Mouse (Mus musculus): Measurements from ENCODE around the gene Zcchc13.
"Not testable (repeated sequence)": the region's sequence is repeated elsewhere in the genome, so short reads cannot be mapped to it uniquely, and the experiment has no call there.

Zcchc13 gene

GRCm38 (mm10) chrX:103628890-103629289 is 1.5 kb upstream of the Zcchc13 start:
- ChIA-PET CTCF (no interaction called here), POLR2A (no interaction called here)

GRCm38 (mm10) chrX:103633895-103634294 is 3.5 kb downstream of the Zcchc13 start:
- CTCF ChIA-PET: no interaction called here
- POLR2A ChIA-PET: no interaction called here

- POLR2A ChIA-PET: interaction anchor here in 2 of 4 experiments (0.7 kb wide), 2 partner anchors 9 to 1039 kb away, joined by 3 to 14 read pairs; no protein-coding TSS in a partner anchor
- CTCF ChIA-PET: no interaction called here
Observed at GRCm38 (mm10) chrX:103636021-103636420, 5.6 kb downstream of the Zcchc13 start.

- ChIA-PET CTCF (no interaction called here), POLR2A (no interaction called here)
Observed at GRCm38 (mm10) chrX:103638566-103638965, 8.2 kb downstream of the Zcchc13 start.

GRCm38 (mm10) chrX:103644301-103644700 is 13.9 kb downstream of the Zcchc13 start:
- CTCF ChIA-PET: no interaction called here

GRCm38 (mm10) chrX:103652048-103652447 is 21.7 kb downstream of the Zcchc13 start:
- CTCF ChIA-PET: no interaction called here
- POLR2A ChIA-PET: no interaction called here

More at GRCm38 (mm10) chrX:103644301-103644700, 13.9 kb downstream of the Zcchc13 start:
- POLR2A ChIA-PET: no interaction called here

- CTCF ChIA-PET: no interaction called here
- POLR2A ChIA-PET: no interaction called here
Observed at GRCm38 (mm10) chrX:103653021-103653420, 22.6 kb downstream of the Zcchc13 start.

GRCm38 (mm10) chrX:103658985-103659384 is 28.6 kb downstream of the Zcchc13 start:
- POLR2A ChIA-PET: no interaction called here
- CTCF ChIA-PET: no interaction called here

DNA sequence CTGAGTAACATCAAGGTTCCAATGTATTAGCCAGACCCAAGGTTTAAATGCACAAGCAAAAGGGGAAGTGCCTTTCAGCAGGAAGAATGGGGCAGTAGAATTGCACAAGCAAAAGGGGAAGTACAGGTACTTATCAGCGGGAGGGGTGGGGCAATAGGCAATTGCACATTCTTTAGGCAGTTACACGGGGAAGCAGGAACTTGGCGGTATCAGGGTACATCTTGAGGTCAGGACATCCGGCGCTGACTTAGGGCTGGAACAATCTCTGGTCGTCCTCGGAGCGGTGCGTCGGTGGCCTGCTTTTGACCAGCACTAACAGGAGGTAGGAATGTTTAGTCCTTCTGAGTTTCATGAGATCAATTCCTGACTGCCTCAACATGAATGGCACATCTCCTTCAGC is 34.1 kb downstream of the Zcchc13 start:
- CTCF ChIA-PET, POLR2A ChIA-PET: not testable (repeated sequence)

GRCm38 (mm10) chrX:103670245-103670644 is 39.9 kb downstream of the Zcchc13 start:
- POLR2A ChIA-PET: no interaction called here
- CTCF ChIA-PET: no interaction called here

GRCm38 (mm10) chrX:103673761-103674160 is 43.4 kb downstream of the Zcchc13 start:
- ChIA-PET CTCF (interaction anchor here in 1 of 4 experiments (0.6 kb wide), 1 partner anchor 202 kb away, joined by 8 read pairs; no protein-coding TSS in a partner anchor), POLR2A (no interaction called here)

- CTCF ChIA-PET: interaction anchor here in 1 of 4 experiments (0.6 kb wide), 1 partner anchor 564 kb away, joined by 3 read pairs; no protein-coding TSS in a partner anchor
- POLR2A ChIA-PET: no interaction called here
Observed at GRCm38 (mm10) chrX:103674674-103675073, 44.3 kb downstream of the Zcchc13 start.
